Mouse (Mus musculus) liver, embryonic 14.5 days (tissue): Measurements from ENCODE around the gene Syt11. TPM values are rescaled to one million over a fixed set of nuclear protein-coding genes. Genes with fewer than 3 reads are reported as not detected.

Experiments
- ATAC-seq: fragments of 200-750 bp; cut with Nextera tagmentation; 2 replicates; pipeline ENCODE4 v1.8.0; 2017; ENCODE audit warnings: moderate number of reproducible peaks, mild to moderate bottlenecking, moderate library complexity; ENCODE audit not compliant: insufficient read depth
- DNase-seq, 3 experiments: peaks; one replicate each; pipeline ENCODE4 v3.0.0-alpha.2; 2012 to 2013; ENCODE audit warnings: low read depth in 3 of 3, low spot score in 3 of 3
- H3K27ac ChIP-seq: fragments of 300-500 bp; sonication (generic); 2 replicates; pipeline ENCODE4 v1.5.1; 2014; ENCODE audit warnings: moderate library complexity, mild to moderate bottlenecking, control low read depth, inconsistent platforms
- H3K27me3 ChIP-seq: fragments of 300-500 bp; sonication (generic); 2 replicates; pipeline ENCODE4 v1.6.1; 2014; ENCODE audit warnings: mild to moderate bottlenecking, low read length, moderate library complexity; ENCODE audit not compliant: control insufficient read depth, insufficient read depth
- H3K36me3 ChIP-seq: fragments of 300-500 bp; sonication (generic); replicated peaks from 2 replicates; pipeline ENCODE4 v1.6.1; 2014; ENCODE audit warnings: low read depth; ENCODE audit not compliant: control insufficient read depth, insufficient read depth
- H3K4me1 ChIP-seq, 2 experiments: fragments of 200-500 bp in 1 of 2; fragments of 300-500 bp in 1 of 2; sonication (generic) in 1 of 2; replicated peaks; 2 replicates each; pipeline ENCODE4 v1.6.1; 2012 to 2014; ENCODE audit warnings: antibody characterized with exemption in 1 of 2, inconsistent platforms in 1 of 2, low read length in 1 of 2; ENCODE audit not compliant: control insufficient read depth in 2 of 2, insufficient read depth in 2 of 2
- H3K4me2 ChIP-seq: fragments of 300-500 bp; sonication (generic); 2 replicates; pipeline ENCODE4 v1.6.1; 2014; ENCODE audit warnings: low read depth, mild to moderate bottlenecking, control low read depth, moderate library complexity
- H3K4me3 ChIP-seq, 2 experiments: fragments of 200-500 bp in 1 of 2; fragments of 300-500 bp in 1 of 2; sonication (generic) in 1 of 2; 2 replicates each; pipeline ENCODE4 v1.5.1; 2012 to 2014; ENCODE audit warnings: low read depth in 2 of 2, low read length in 2 of 2, mild to moderate bottlenecking in 2 of 2, control low read depth in 1 of 2, inconsistent platforms in 1 of 2, moderate library complexity in 1 of 2; ENCODE audit not compliant: insufficient read depth in 1 of 2
- H3K9ac ChIP-seq: fragments of 300-500 bp; sonication (generic); replicated peaks from 2 replicates; pipeline ENCODE4 v1.6.1; 2014; ENCODE audit warnings: mild to moderate bottlenecking, control low read depth, moderate library complexity
- H3K9me3 ChIP-seq: fragments of 300-500 bp; sonication (generic); 2 replicates; pipeline ENCODE4 v1.6.1; 2016; ENCODE audit warnings: low read length, mixed read lengths; ENCODE audit not compliant: control insufficient read depth
- CTCF ChIP-seq: IDR thresholded peaks from 2 replicates; pipeline ENCODE4 v1.5.1; 2016; ENCODE audit warnings: antibody characterized with exemption, low read depth, control low read depth
- EP300 ChIP-seq: IDR thresholded peaks from 2 replicates; pipeline ENCODE4 v1.6.1; 2016; ENCODE audit warnings: antibody characterized with exemption, low read depth
- WGBS: fragments of 180-500 bp; shearing (Covaris S2); extraction: QIAGEN DNeasy Blood & Tissue Kit; methylation state at CpG from one replicate; pipeline ENCODE4 v1.1.7; 2014; ENCODE audit not compliant: insufficient replicate concordance; 5-methylcytosine and 5-hydroxymethylcytosine counted together
- polyA plus RNA-seq, 2 experiments: library from polyadenylated mRNA; depleted of rRNA in 1 of 2; stranded (reverse) in 1 of 2; unstranded in 1 of 2; fragments of >200 nt; fragmentation: Nextera tagmentation in 1 of 2; extraction: Ambion mirVana in 1 of 2; gene quantifications; 2 replicates each; pipeline versions ENCODE4 v1.2.1 to v1.2.3; 2012 to 2014

Syt11 gene
- polyA plus RNA-seq, 2 experiments, result 0.35 to 0.47 TPM

DNA sequence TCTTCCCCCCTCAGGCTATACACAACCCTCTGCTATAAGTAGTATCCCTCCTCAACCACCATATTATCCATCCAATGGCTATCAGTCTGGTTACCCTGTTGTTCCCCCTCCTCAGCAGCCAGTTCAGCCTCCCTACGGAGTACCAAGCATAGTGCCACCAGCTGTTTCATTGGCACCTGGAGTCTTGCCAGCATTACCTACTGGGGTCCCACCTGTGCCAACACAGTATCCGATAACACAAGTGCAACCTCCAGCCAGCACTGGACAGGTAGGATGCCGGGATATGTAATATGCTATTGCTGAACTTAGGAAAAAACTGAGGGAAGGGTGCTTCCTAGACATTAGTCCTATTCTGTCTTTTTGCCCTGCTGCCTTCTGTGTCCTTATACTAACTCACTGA lies 74.7 kb downstream of the Syt11 start:
- no peak for ATAC-seq
- H3K9me3 ChIP-seq, result no peaks in the 10 kb centered on the region

GRCm38 (mm10) chr3:88698834-88699233 lies 76.1 kb downstream of the Syt11 start:
- TF ChIP-seq EP300, result no peak
- TF ChIP-seq CTCF, result no peak
- DNase-seq, result no peak
- WGBS, result 89% methylated on average over 6 of the region's 6 CpGs

More for the DNA sequence above, 74.7 kb downstream of the Syt11 start:
- DNase-seq, result no peak
- WGBS, result 88% methylated on average over 3 of the region's 3 CpGs
- TF ChIP-seq CTCF, result no peak
- Histone ChIP-seq H3K36me3 (peaks cover 85% of the 10 kb centered on the region), H3K27ac (no peak overlapping the region), H3K27me3 (no peaks in the 10 kb centered on the region), H3K4me1 (no peaks in the 10 kb centered on the region), H3K4me2 (no peak overlapping the region), H3K9ac (no peak overlapping the region), H3K4me3 (no peak overlapping the region)

DNA sequence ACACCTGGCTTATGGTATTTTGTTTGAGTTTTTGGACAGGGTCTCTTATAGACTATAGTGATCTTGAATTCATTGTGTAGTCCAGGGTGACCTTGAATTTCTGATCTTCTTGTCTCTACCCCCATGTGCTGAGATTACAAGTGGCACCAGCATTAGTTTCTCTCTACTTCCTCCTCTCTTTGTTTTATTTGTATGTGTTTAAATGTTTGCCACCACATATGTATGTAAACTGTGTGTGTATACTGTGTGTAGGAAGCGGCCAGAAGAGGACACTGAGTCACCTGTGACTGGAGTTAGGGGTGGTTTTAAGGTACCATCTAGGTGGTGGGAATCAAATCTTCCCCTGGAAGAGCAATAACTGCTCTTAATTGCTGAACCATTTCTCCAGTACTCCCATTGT lies 76.9 kb downstream of the Syt11 start:
- Histone ChIP-seq H3K27me3 (no peaks in the 10 kb centered on the region), H3K9ac (no peak overlapping the region), H3K4me2 (no peak overlapping the region), H3K4me3 (no peak overlapping the region), H3K27ac (no peak overlapping the region), H3K9me3 (no peaks in the 10 kb centered on the region), H3K36me3 (peaks cover 90% of the 10 kb centered on the region), H3K4me1 (no peaks in the 10 kb centered on the region)
- WGBS, result 80% methylated on average over 1 of the region's 1 CpGs
- ATAC-seq (no peak), DNase-seq (no peak)
- TF ChIP-seq CTCF, result no peak
- no peak for TF ChIP-seq EP300

More at GRCm38 (mm10) chr3:88698834-88699233, 76.1 kb downstream of the Syt11 start:
- Histone ChIP-seq H3K9ac (no peak overlapping the region), H3K27ac (no peak overlapping the region), H3K9me3 (no peaks in the 10 kb centered on the region), H3K4me2 (no peak overlapping the region), H3K36me3 (peaks cover 87% of the 10 kb centered on the region), H3K4me1 (no peaks in the 10 kb centered on the region), H3K27me3 (no peaks in the 10 kb centered on the region), H3K4me3 (no peak overlapping the region)
- no peak for ATAC-seq

- Histone ChIP-seq H3K27me3 (no peaks in the 10 kb centered on the region), H3K9me3 (no peaks in the 10 kb centered on the region), H3K4me2 (no peak overlapping the region), H3K9ac (no peak overlapping the region), H3K36me3 (peaks cover 95% of the 10 kb centered on the region), H3K4me1 (no peaks in the 10 kb centered on the region), H3K27ac (no peak overlapping the region), H3K4me3 (no peak overlapping the region)
- no peak for TF ChIP-seq EP300
- no peak for TF ChIP-seq CTCF
- ATAC-seq, result no peak
- DNase-seq, result no peak
Measured at GRCm38 (mm10) chr3:88695545-88695944, 79.4 kb downstream of the Syt11 start.

Other genes with a start within 250 kb of the Syt11 start
- 1.1 and 1.3 TPM in 2 replicates for gene Mex3a, start 242.8 kb downstream of the Syt11 start, polyA plus RNA-seq (2012; rRNA removed)
- gene Mex3a, start 242.8 kb downstream of the Syt11 start, polyA plus RNA-seq (2014; fragmentation: Nextera tagmentation; extraction: Ambion mirVana), result 0.74 and 0.82 TPM in 2 replicates
- gene Rab25, start 226.9 kb downstream of the Syt11 start, polyA plus RNA-seq (2012; rRNA removed), result 0.39 and 0.52 TPM in 2 replicates
- gene Rab25, start 226.9 kb downstream of the Syt11 start, polyA plus RNA-seq (2014; fragmentation: Nextera tagmentation; extraction: Ambion mirVana), result 0.25 TPM in 1 of 2 replicates, not detected in the other
- 63.1 and 73.1 TPM in 2 replicates for gene Lamtor2, start 222.1 kb downstream of the Syt11 start, polyA plus RNA-seq (2012; rRNA removed)
- 60.5 and 62.0 TPM in 2 replicates for gene Lamtor2, start 222.1 kb downstream of the Syt11 start, polyA plus RNA-seq (2014; fragmentation: Nextera tagmentation; extraction: Ambion mirVana)
- gene Ubqln4, start 221.4 kb downstream of the Syt11 start, polyA plus RNA-seq (2012; rRNA removed), result 22.7 and 27.2 TPM in 2 replicates
- gene Ubqln4, start 221.4 kb downstream of the Syt11 start, polyA plus RNA-seq (2014; fragmentation: Nextera tagmentation; extraction: Ambion mirVana), result 17.9 and 20.9 TPM in 2 replicates
- gene Ssr2, start 199.3 kb downstream of the Syt11 start, polyA plus RNA-seq (2012; rRNA removed), result 165 and 230 TPM in 2 replicates
- gene Ssr2, start 199.3 kb downstream of the Syt11 start, polyA plus RNA-seq (2014; fragmentation: Nextera tagmentation; extraction: Ambion mirVana), result 168 and 173 TPM in 2 replicates
- 8.5 and 8.9 TPM in 2 replicates for gene Arhgef2, start 169.2 kb downstream of the Syt11 start, polyA plus RNA-seq (2012; rRNA removed)
- gene Arhgef2, start 169.2 kb downstream of the Syt11 start, polyA plus RNA-seq (2014; fragmentation: Nextera tagmentation; extraction: Ambion mirVana), result 10.1 and 11.5 TPM in 2 replicates
- gene Rxfp4, start 122.0 kb downstream of the Syt11 start, polyA plus RNA-seq (2012; rRNA removed), result not detected in 2 replicates
- gene Rxfp4, start 122.0 kb downstream of the Syt11 start, polyA plus RNA-seq (2014; fragmentation: Nextera tagmentation; extraction: Ambion mirVana), result not detected in 2 replicates
- gene Khdc4, start 89.4 kb downstream of the Syt11 start, polyA plus RNA-seq (2012; rRNA removed), result 24.2 and 29.4 TPM in 2 replicates
- 18.5 and 20.8 TPM in 2 replicates for gene Khdc4, start 89.4 kb downstream of the Syt11 start, polyA plus RNA-seq (2014; fragmentation: Nextera tagmentation; extraction: Ambion mirVana)
- gene Rit1, start 58.3 kb downstream of the Syt11 start, polyA plus RNA-seq (2012; rRNA removed), result 15.8 and 20.3 TPM in 2 replicates
- gene Rit1, start 58.3 kb downstream of the Syt11 start, polyA plus RNA-seq (2014; fragmentation: Nextera tagmentation; extraction: Ambion mirVana), result 30.6 and 31.6 TPM in 2 replicates
- 5.4 and 6.7 TPM in 2 replicates for gene Gon4l, start 60.1 kb upstream of the Syt11 start, polyA plus RNA-seq (2012; rRNA removed)
- gene Gon4l, start 60.1 kb upstream of the Syt11 start, polyA plus RNA-seq (2014; fragmentation: Nextera tagmentation; extraction: Ambion mirVana), result 3.7 and 4.1 TPM in 2 replicates
- gene Msto1, start 138.8 kb upstream of the Syt11 start, polyA plus RNA-seq (2012; rRNA removed), result 9.7 and 10.4 TPM in 2 replicates
- 12.0 and 13.1 TPM in 2 replicates for gene Msto1, start 138.8 kb upstream of the Syt11 start, polyA plus RNA-seq (2014; fragmentation: Nextera tagmentation; extraction: Ambion mirVana)
- gene Ash1l, start 175.5 kb upstream of the Syt11 start, polyA plus RNA-seq (2012; rRNA removed), result 2.3 and 3.2 TPM in 2 replicates
- 3.6 TPM in 2 replicates for gene Ash1l, start 175.5 kb upstream of the Syt11 start, polyA plus RNA-seq (2014; fragmentation: Nextera tagmentation; extraction: Ambion mirVana)
- 26.0 and 55.2 TPM in 2 replicates for gene Dap3, start 176.0 kb upstream of the Syt11 start, polyA plus RNA-seq (2012; rRNA removed)
- 102 and 114 TPM in 2 replicates for gene Dap3, start 176.0 kb upstream of the Syt11 start, polyA plus RNA-seq (2014; fragmentation: Nextera tagmentation; extraction: Ambion mirVana)